Comparison of ENCODE assay signal across 8 mouse cellular contexts in the genomic region with DNA sequence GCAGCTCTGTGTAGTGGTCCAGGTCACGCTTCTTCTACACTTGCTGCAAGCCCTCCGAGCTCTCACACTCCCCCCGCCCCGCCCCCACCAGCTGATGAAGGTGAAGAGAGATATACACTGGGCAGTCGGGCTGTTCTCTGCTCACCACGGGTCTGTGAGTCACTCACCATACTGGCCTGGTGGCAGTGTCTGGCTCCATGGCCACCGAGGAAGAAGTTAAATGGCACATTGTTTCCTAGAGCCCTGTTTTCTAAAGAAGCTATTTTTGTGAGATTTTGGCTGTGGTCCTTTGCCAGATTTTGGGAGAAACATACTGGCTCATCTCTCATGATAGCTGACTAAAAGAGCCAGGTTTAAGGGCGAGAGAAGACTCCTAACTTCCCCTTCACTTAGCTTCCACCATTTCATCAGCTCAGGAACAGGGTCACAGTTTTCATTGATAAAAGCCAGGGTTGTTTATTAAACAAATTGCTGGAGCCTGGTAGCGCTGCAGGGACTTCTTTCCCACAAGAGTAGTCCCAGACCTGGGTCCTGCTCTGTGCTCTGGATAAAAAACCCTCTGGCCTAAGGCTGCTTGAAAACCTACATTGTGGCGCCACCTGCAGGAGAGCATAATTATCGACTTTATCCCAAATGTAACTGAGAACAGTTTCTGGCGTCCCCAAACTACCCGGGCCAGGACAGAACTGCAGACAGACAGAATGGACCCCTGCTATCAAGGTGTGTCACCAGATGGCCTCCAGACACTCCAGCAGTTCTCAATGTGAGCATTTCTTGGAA. TPM values are rescaled to one million over a fixed set of nuclear protein-coding genes. Genes with fewer than 3 reads are reported as not detected.
DNase-seq lines count a peak whose midpoint lies in the region; ATAC-seq lines count a peak whose summit lies in the region.

No protein-coding gene starts in this region.

- intact Hi-C loops in left cerebral cortex, postnatal 4 days (cut with DNase I), result no loop called here

- H3K36me3 ChIP-seq in midbrain, embryonic 10.5 days, result no peaks in the 10 kb centered on the region
- H3K36me3 ChIP-seq in midbrain, embryonic 13.5 days, result no peaks in the 10 kb centered on the region
- no peaks in the 10 kb centered on the region for H3K36me3 ChIP-seq in neural tube, embryonic 11.5 days (ENCODE audit: control insufficient read depth, insufficient read depth, low read length)

- WGBS in midbrain, embryonic 10.5 days, result 41% methylated on average over 13 of the region's 13 CpGs
- 39% methylated on average over 13 of the region's 13 CpGs for WGBS in midbrain, embryonic 13.5 days
- WGBS in neural tube, embryonic 11.5 days, result 41% methylated on average over 13 of the region's 13 CpGs

- H3K4me2 ChIP-seq in midbrain, embryonic 13.5 days (replicated peaks), result no peak overlapping the region
- no peak overlapping the region for H3K4me2 ChIP-seq in neural tube, embryonic 11.5 days (ENCODE audit: low read depth)

- H3K27me3 ChIP-seq in midbrain, embryonic 10.5 days (ENCODE audit: low read depth, poor library complexity, severe bottlenecking), result peaks cover 56% of the 10 kb centered on the region
- peaks cover 37% of the 10 kb centered on the region for H3K27me3 ChIP-seq in midbrain, embryonic 13.5 days
- peaks cover 15% of the 10 kb centered on the region for H3K27me3 ChIP-seq in neural tube, embryonic 11.5 days (ENCODE audit: control insufficient read depth, insufficient read depth, low read length)

- peaks cover 21% of the 10 kb centered on the region for H3K4me1 ChIP-seq in midbrain, embryonic 10.5 days
- peaks cover 16% of the 10 kb centered on the region; the same call in 1 of the 2 replicates for H3K4me1 ChIP-seq in midbrain, embryonic 13.5 days (replicated peaks)
- peaks cover 6% of the 10 kb centered on the region; the same call in 1 of the 2 replicates for H3K4me1 ChIP-seq in neural tube, embryonic 11.5 days (ENCODE audit: control insufficient read depth, insufficient read depth, low read length)

- H3K9ac ChIP-seq in midbrain, embryonic 13.5 days (replicated peaks), result no peak overlapping the region
- no peak overlapping the region for H3K9ac ChIP-seq in neural tube, embryonic 11.5 days (ENCODE audit: low read length)

- no peak for ATAC-seq in midbrain, embryonic 13.5 days
- no peak for ATAC-seq in neural tube, embryonic 11.5 days (ENCODE audit: insufficient read depth, low FRiP score, low TSS enrichment)

- DNase-seq in midbrain, embryonic 10.5 days (ENCODE audit: low spot score), result peak; percentile 71
- peak; percentile 38 for DNase-seq in c-Kit-positive CD71-positive TER-119-positive erythroid progenitor cells, embryonic 14.5 days (ENCODE audit: low spot score)
- peak; percentile 80 to 84 for DNase-seq in frontal cortex, postnatal 36 days (ENCODE audit: low spot score in 2 of 2)
- DNase-seq in kidney, adult 8-10 months, result peak; percentile 51 to 82
- DNase-seq in left cerebral cortex, postnatal 4 days, result peak; percentile 81
- DNase-seq in neural tube, embryonic 11.5 days (ENCODE audit: low spot score), result peak; percentile 73
- DNase-seq in urinary bladder, postnatal 25 days (ENCODE audit: low spot score), result peak; percentile 71

- no peaks in the 10 kb centered on the region for H3K9me3 ChIP-seq in midbrain, embryonic 10.5 days (replicated peaks)
- no peaks in the 10 kb centered on the region for H3K9me3 ChIP-seq in midbrain, embryonic 13.5 days
- no peaks in the 10 kb centered on the region for H3K9me3 ChIP-seq in neural tube, embryonic 11.5 days (ENCODE audit: control insufficient read depth, low read length)

- no peak overlapping the region for H3K27ac ChIP-seq in midbrain, embryonic 10.5 days (replicated peaks)
- no peak overlapping the region for H3K27ac ChIP-seq in midbrain, embryonic 13.5 days
- no peak overlapping the region for H3K27ac ChIP-seq in neural tube, embryonic 11.5 days (ENCODE audit: low read depth, low read length)

- no peak overlapping the region for H3K4me3 ChIP-seq in midbrain, embryonic 10.5 days
- no peak overlapping the region for H3K4me3 ChIP-seq in midbrain, embryonic 13.5 days (replicated peaks)
- no peak overlapping the region for H3K4me3 ChIP-seq in neural tube, embryonic 11.5 days (ENCODE audit: low read depth, low read length)

RNA-seq across cellular contexts. Expression of gene Plxna4, which starts 3.2 kb away (rescaled TPM):
- 1.2 and 1.6 TPM in 2 replicates for polyA plus RNA-seq in midbrain, embryonic 10.5 days (2016; fragmentation: Nextera tagmentation; extraction: Ambion mirVana)
- 8.4 and 9.5 TPM in 2 replicates for polyA plus RNA-seq in midbrain, embryonic 13.5 days (2015; fragmentation: Nextera tagmentation; extraction: Ambion mirVana)
- total RNA-seq in left cerebral cortex, postnatal 4 days (2021), result 100 to 1,000 TPM; 112 to 116 TPM
- polyA plus RNA-seq in neural tube, embryonic 11.5 days (2014; fragmentation: Nextera tagmentation; extraction: Ambion mirVana), result 7.0 and 7.4 TPM in 2 replicates
